ENCODE assay signal across 8 mouse cellular contexts in the genomic region with DNA sequence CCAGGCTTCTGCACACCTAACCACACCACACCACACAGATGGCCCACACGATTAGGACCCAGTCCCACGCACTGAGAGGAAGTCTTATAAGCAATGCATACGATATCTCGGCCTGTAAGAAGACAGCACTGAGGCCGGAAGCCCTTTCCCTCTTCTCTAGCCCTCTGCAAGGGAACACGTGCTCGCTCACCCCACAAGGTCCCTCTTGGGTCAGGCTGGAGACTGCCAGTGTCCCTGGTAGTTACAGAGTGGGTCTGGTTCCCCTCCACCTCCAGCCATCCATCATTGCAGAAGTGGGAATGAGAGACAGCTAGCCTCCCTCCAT. TPM values are rescaled to one million over a fixed set of nuclear protein-coding genes. Genes with fewer than 3 reads are reported as not detected.
A peak's percentile ranks its signal among the peaks of the same experiment; 100 is the strongest.
DNase-seq lines count a peak whose midpoint lies in the region; ATAC-seq lines count a peak whose summit lies in the region.

No protein-coding gene starts in this region.

- peak overlapping the region; percentile 94; the same call in 1 of the 2 replicates for H3K9ac ChIP-seq in heart, embryonic 15.5 days
- H3K9ac ChIP-seq in liver, embryonic 15.5 days = peak overlapping the region; percentile 96
- H3K9ac ChIP-seq in neural tube, embryonic 15.5 days (replicated peaks) = peak overlapping the region; percentile 100

- peak overlapping the region; percentile 82 for H3K4me3 ChIP-seq in heart, embryonic 15.5 days
- H3K4me3 ChIP-seq in liver, embryonic 15.5 days (replicated peaks) = peak overlapping the region; percentile 93
- H3K4me3 ChIP-seq in neural tube, embryonic 15.5 days (replicated peaks) = peak overlapping the region; percentile 80

- no peaks in the 10 kb centered on the region for H3K36me3 ChIP-seq in heart, embryonic 15.5 days
- H3K36me3 ChIP-seq in liver, embryonic 15.5 days (replicated peaks) = peaks cover 10% of the 10 kb centered on the region; the same call in 1 of the 2 replicates
- H3K36me3 ChIP-seq in neural tube, embryonic 15.5 days = no peaks in the 10 kb centered on the region

- H3K27me3 ChIP-seq in heart, embryonic 15.5 days = no peaks in the 10 kb centered on the region
- no peaks in the 10 kb centered on the region for H3K27me3 ChIP-seq in liver, embryonic 15.5 days
- H3K27me3 ChIP-seq in neural tube, embryonic 15.5 days (replicated peaks) = no peaks in the 10 kb centered on the region

- peak overlapping the region; percentile 81 for H3K4me2 ChIP-seq in heart, embryonic 15.5 days
- peak overlapping the region; percentile 96 for H3K4me2 ChIP-seq in liver, embryonic 15.5 days
- peak overlapping the region; percentile 67 for H3K4me2 ChIP-seq in neural tube, embryonic 15.5 days

- peak; percentile 56 to 68 for DNase-seq in thymus, adult 18-20 months
- no peak for DNase-seq in thymus, postnatal 10 days (ENCODE audit: low spot score in 2 of 2)
- no peak for DNase-seq in Muller cell, postnatal 12 days (ENCODE audit: inconsistent ontology term)
- no peak for DNase-seq in right cerebral cortex, postnatal 14 days
- no peak for DNase-seq in frontal cortex, postnatal 10 days (ENCODE audit: low spot score in 2 of 2)

- WGBS in heart, embryonic 15.5 days = 46% methylated on average over 7 of the region's 7 CpGs
- WGBS in liver, embryonic 15.5 days (ENCODE audit: insufficient replicate concordance) = 7% methylated on average over 7 of the region's 7 CpGs
- 63% methylated on average over 7 of the region's 7 CpGs for WGBS in neural tube, embryonic 15.5 days

- no peak for ATAC-seq in heart, embryonic 15.5 days (replicated peaks; ENCODE audit: insufficient number of reproducible peaks, insufficient read depth, low FRiP score, low read depth)
- peak; percentile 23; the same call in 1 of the 2 replicates for ATAC-seq in liver, embryonic 15.5 days (ENCODE audit: insufficient read depth)
- ATAC-seq in neural tube, embryonic 15.5 days (ENCODE audit: low FRiP score) = no peak

- H3K9me3 ChIP-seq in heart, embryonic 15.5 days (replicated peaks) = no peaks in the 10 kb centered on the region
- H3K9me3 ChIP-seq in liver, embryonic 15.5 days (replicated peaks) = no peaks in the 10 kb centered on the region
- no peaks in the 10 kb centered on the region for H3K9me3 ChIP-seq in neural tube, embryonic 15.5 days (replicated peaks)

- H3K4me1 ChIP-seq in heart, embryonic 15.5 days (replicated peaks) = peaks cover 59% of the 10 kb centered on the region
- H3K4me1 ChIP-seq in liver, embryonic 15.5 days (replicated peaks) = peaks cover 91% of the 10 kb centered on the region
- peaks cover 60% of the 10 kb centered on the region for H3K4me1 ChIP-seq in neural tube, embryonic 15.5 days

- H3K27ac ChIP-seq in heart, embryonic 15.5 days = no peak overlapping the region
- peak overlapping the region; percentile 96 for H3K27ac ChIP-seq in liver, embryonic 15.5 days (replicated peaks)
- no peak overlapping the region for H3K27ac ChIP-seq in neural tube, embryonic 15.5 days (replicated peaks)

RNA-seq across cellular contexts. Expression of gene Csk, which starts 9.6 kb away (rescaled TPM):
- polyA plus RNA-seq in heart, embryonic 15.5 days (2015; fragmentation: Nextera tagmentation; extraction: Ambion mirVana) = 14.6 and 20.6 TPM in 2 replicates
- polyA plus RNA-seq in liver, embryonic 15.5 days (2015; fragmentation: Nextera tagmentation; extraction: Ambion mirVana) = 15.4 and 15.9 TPM in 2 replicates
- 43.1 and 50.0 TPM in 2 replicates for polyA plus RNA-seq in neural tube, embryonic 15.5 days (2015; fragmentation: Nextera tagmentation; extraction: Ambion mirVana)

RNA-seq across cellular contexts. Expression of gene Lman1l, which starts 23.2 kb away (rescaled TPM):
- polyA plus RNA-seq in heart, embryonic 15.5 days (2015; fragmentation: Nextera tagmentation; extraction: Ambion mirVana) = not detected in 2 replicates
- not detected in 2 replicates for polyA plus RNA-seq in liver, embryonic 15.5 days (2015; fragmentation: Nextera tagmentation; extraction: Ambion mirVana)
- not detected in 2 replicates for polyA plus RNA-seq in neural tube, embryonic 15.5 days (2015; fragmentation: Nextera tagmentation; extraction: Ambion mirVana)

RNA-seq across cellular contexts. Expression of gene Cplx3, which starts 37.7 kb away (rescaled TPM):
- not detected in 2 replicates for polyA plus RNA-seq in heart, embryonic 15.5 days (2015; fragmentation: Nextera tagmentation; extraction: Ambion mirVana)
- not detected in 2 replicates for polyA plus RNA-seq in liver, embryonic 15.5 days (2015; fragmentation: Nextera tagmentation; extraction: Ambion mirVana)
- polyA plus RNA-seq in neural tube, embryonic 15.5 days (2015; fragmentation: Nextera tagmentation; extraction: Ambion mirVana) = 0.11 and 0.23 TPM in 2 replicates

RNA-seq across cellular contexts. Expression of gene Cyp1a2, which starts 39.7 kb away (rescaled TPM):
- not detected in 2 replicates for polyA plus RNA-seq in heart, embryonic 15.5 days (2015; fragmentation: Nextera tagmentation; extraction: Ambion mirVana)
- 0.14 and 0.15 TPM in 2 replicates for polyA plus RNA-seq in liver, embryonic 15.5 days (2015; fragmentation: Nextera tagmentation; extraction: Ambion mirVana)
- not detected in 2 replicates for polyA plus RNA-seq in neural tube, embryonic 15.5 days (2015; fragmentation: Nextera tagmentation; extraction: Ambion mirVana)

RNA-seq across cellular contexts. Expression of gene Cyp1a1, which starts 43.9 kb away (rescaled TPM):
- polyA plus RNA-seq in heart, embryonic 15.5 days (2015; fragmentation: Nextera tagmentation; extraction: Ambion mirVana) = not detected in 2 replicates
- 0.13 and 0.16 TPM in 2 replicates for polyA plus RNA-seq in liver, embryonic 15.5 days (2015; fragmentation: Nextera tagmentation; extraction: Ambion mirVana)
- 0.09 and 0.12 TPM in 2 replicates for polyA plus RNA-seq in neural tube, embryonic 15.5 days (2015; fragmentation: Nextera tagmentation; extraction: Ambion mirVana)

Comparison
In these comparisons a context has a peak if more than half of its experiments do, and no peak if none do; other contexts are left out.
1. DNase-seq: peak in thymus, adult 18-20 months (2 of 2); none in thymus, postnatal 10 days (0 of 2), Muller cell, postnatal 12 days (single experiment), right cerebral cortex, postnatal 14 days (single experiment) and frontal cortex, postnatal 10 days (0 of 2).
2. Peak in every context shown above with its lines, with median percentiles within 50 percentile points of each other: H3K4me2 ChIP-seq, H3K4me3 ChIP-seq and H3K9ac ChIP-seq.